Mouse (Mus musculus): Measurements from ENCODE around the gene Atp6ap1l.

- TF ChIP-seq CTCF (IDR thresholded peaks at IDR 0.05) (no peak), POLR2A (IDR thresholded peaks at IDR 0.05; ENCODE audit: insufficient read depth, low read depth, low read length) (no peak), EP300 (IDR thresholded peaks at IDR 0.05; ENCODE audit: insufficient read depth, low read depth, low read length) (no peak)
These were observed 7.9 kb upstream of the Atp6ap1l start for GRCm38 (mm10) chr13:90912760-90913674.
